Mouse (Mus musculus) MEL (cell line): Measurements from ENCODE around the gene Snx3. TPM values are rescaled to one million over a fixed set of nuclear protein-coding genes. Genes with fewer than 3 reads are reported as not detected.

Experiments
- DNase-seq: peaks from one replicate; pipeline ENCODE4 v3.0.0; 2011; ENCODE audit warnings: low read depth, low spot score
- H3K27ac ChIP-seq: 2 replicates; pipeline ENCODE4 v1.5.1; 2012; ENCODE audit warnings: low read depth, mild to moderate bottlenecking, control low read depth, low read length, moderate library complexity; ENCODE audit not compliant: control insufficient read depth
- H3K27me3 ChIP-seq, 2 experiments: fragments of 150-350 bp in 1 of 2; sonication (generic) in 1 of 2; 2 replicates each; pipeline ENCODE4 v1.6.1; 2012; ENCODE audit warnings: low read length in 2 of 2, mild to moderate bottlenecking in 2 of 2, improper control_type of control experiment in 1 of 2, moderate library complexity in 1 of 2; ENCODE audit not compliant: insufficient read depth in 2 of 2, control insufficient read depth in 1 of 2
- H3K36me3 ChIP-seq, 2 experiments: 2 replicates each; pipeline ENCODE4 v1.6.1; 2012 to 2014; ENCODE audit warnings: low read length in 2 of 2, improper control_type of control experiment in 1 of 2, inconsistent platforms in 1 of 2, mild to moderate bottlenecking in 1 of 2; ENCODE audit not compliant: insufficient read depth in 2 of 2, control insufficient read depth in 1 of 2
- H3K4me1 ChIP-seq, 2 experiments: fragments of 150-350 bp in 1 of 2; sonication (generic) in 1 of 2; 2 replicates each; pipeline ENCODE4 v1.6.1; 2012; ENCODE audit warnings: low read length in 2 of 2, improper control_type of control experiment in 1 of 2, mild to moderate bottlenecking in 1 of 2; ENCODE audit not compliant: insufficient read depth in 2 of 2, control insufficient read depth in 1 of 2
- H3K4me3 ChIP-seq, 2 experiments: fragments of 150-350 bp in 1 of 2; sonication (generic) in 1 of 2; 2 replicates each; pipeline ENCODE4 v1.5.1; 2012; ENCODE audit warnings: low read depth in 2 of 2, low read length in 2 of 2, mild to moderate bottlenecking in 2 of 2, moderate library complexity in 2 of 2, control low read depth in 1 of 2, improper control_type of control experiment in 1 of 2; ENCODE audit not compliant: control insufficient read depth in 1 of 2, insufficient read depth in 1 of 2
- H3K79me2 ChIP-seq: 2 replicates; pipeline ENCODE4 v1.6.1; 2012; ENCODE audit warnings: mild to moderate bottlenecking, low read length, moderate library complexity; ENCODE audit not compliant: control insufficient read depth, poor library complexity, insufficient read depth
- H3K9ac ChIP-seq: 2 replicates; pipeline ENCODE4 v1.6.1; 2012; ENCODE audit warnings: low read depth, mild to moderate bottlenecking, control low read depth, low read length, moderate library complexity; ENCODE audit not compliant: control insufficient read depth, poor library complexity, severe bottlenecking
- H3K9me3 ChIP-seq: fragments of 150-350 bp; sonication (generic); replicated peaks from 2 replicates; pipeline ENCODE4 v1.6.1; 2012; ENCODE audit warnings: mild to moderate bottlenecking, low read length, improper control_type of control experiment, moderate library complexity; ENCODE audit not compliant: insufficient read depth
- CHD1 ChIP-seq: IDR thresholded peaks from 2 replicates; pipeline ENCODE4 v1.6.1; 2012; ENCODE audit warnings: low read depth, mild to moderate bottlenecking, inconsistent platforms, low read length, improper control_type of control experiment
- CTCF ChIP-seq, 3 experiments: IDR thresholded peaks in 2 of 3; conservative IDR thresholded peaks in 1 of 3; 2 replicates each; pipeline ENCODE4 v1.5.1; 2011 to 2012; ENCODE audit warnings: low read length in 3 of 3, low read depth in 2 of 3, mild to moderate bottlenecking in 2 of 3, improper control_type of control experiment in 1 of 3, inconsistent platforms in 1 of 3, mixed read lengths in 1 of 3, moderate library complexity in 1 of 3; ENCODE audit not compliant: control insufficient read depth in 1 of 3, insufficient read depth in 1 of 3, poor library complexity in 1 of 3, severe bottlenecking in 1 of 3
- ELF1 ChIP-seq: IDR thresholded peaks from 2 replicates; pipeline ENCODE4 v1.6.1; 2014; ENCODE audit warnings: low read depth, mild to moderate bottlenecking, inconsistent platforms, low read length, improper control_type of control experiment, moderate library complexity
- EP300 ChIP-seq, 2 experiments: IDR thresholded peaks; 2 replicates each; pipeline ENCODE4 v1.6.1; 2011; ENCODE audit warnings: improper control_type of control experiment in 2 of 2, low read length in 2 of 2, low read depth in 1 of 2, mild to moderate bottlenecking in 1 of 2
- ETS1 ChIP-seq: IDR thresholded peaks from 2 replicates; pipeline ENCODE4 v1.6.1; 2012; ENCODE audit warnings: low read depth, mild to moderate bottlenecking, inconsistent platforms, low read length, improper control_type of control experiment, moderate library complexity
- GABPA ChIP-seq: IDR thresholded peaks from 2 replicates; pipeline ENCODE4 v1.6.1; 2012; ENCODE audit warnings: low read depth, mild to moderate bottlenecking, inconsistent platforms, low read length, improper control_type of control experiment, moderate library complexity
- GATA1 ChIP-seq: IDR thresholded peaks from 2 replicates; pipeline ENCODE4 v1.6.1; 2011; ENCODE audit warnings: low read depth, low read length, improper control_type of control experiment
- HCFC1 ChIP-seq: IDR thresholded peaks from 2 replicates; pipeline ENCODE4 v1.6.1; 2012; ENCODE audit warnings: low read depth, mild to moderate bottlenecking, inconsistent platforms, low read length, improper control_type of control experiment, moderate library complexity
- JUND ChIP-seq: IDR thresholded peaks from 2 replicates; pipeline ENCODE4 v1.6.1; 2011; ENCODE audit warnings: low read depth, mild to moderate bottlenecking, improper control_type of control experiment, low read length
- MAFK ChIP-seq: IDR thresholded peaks from 2 replicates; pipeline ENCODE4 v1.6.1; 2011; ENCODE audit warnings: low read depth, mild to moderate bottlenecking, low read length, improper control_type of control experiment, borderline replicate concordance
- MAX ChIP-seq: IDR thresholded peaks from 2 replicates; pipeline ENCODE4 v1.6.1; 2011; ENCODE audit warnings: low read length, improper control_type of control experiment
- MAZ ChIP-seq: IDR thresholded peaks from 2 replicates; pipeline ENCODE4 v1.6.1; 2012; ENCODE audit warnings: low read depth, mild to moderate bottlenecking, inconsistent platforms, low read length, improper control_type of control experiment
- MXI1 ChIP-seq: IDR thresholded peaks from 2 replicates; pipeline ENCODE4 v1.6.1; 2011; ENCODE audit warnings: mild to moderate bottlenecking, low read depth, low read length, improper control_type of control experiment
- MYC ChIP-seq: IDR thresholded peaks from 2 replicates; pipeline ENCODE4 v1.6.1; 2011; ENCODE audit warnings: low read depth, mild to moderate bottlenecking, low read length, improper control_type of control experiment, moderate library complexity
- NELFE ChIP-seq: IDR thresholded peaks from 2 replicates; pipeline ENCODE4 v1.6.1; 2011; ENCODE audit warnings: low read depth, low read length, improper control_type of control experiment
- NRF1 ChIP-seq: IDR thresholded peaks from 2 replicates; pipeline ENCODE4 v1.6.1; 2014; ENCODE audit warnings: low read depth, mild to moderate bottlenecking, inconsistent platforms, low read length, improper control_type of control experiment, moderate library complexity; ENCODE audit not compliant: poor library complexity, insufficient read depth, severe bottlenecking
- POLR2A ChIP-seq, 2 experiments: IDR thresholded peaks; 2 replicates each; pipeline ENCODE4 v1.6.1; 2011 to 2012; ENCODE audit warnings: low read length in 2 of 2, mild to moderate bottlenecking in 2 of 2, control low read depth in 1 of 2, improper control_type of control experiment in 1 of 2, low read depth in 1 of 2, moderate library complexity in 1 of 2; ENCODE audit not compliant: control insufficient read depth in 1 of 2, insufficient read depth in 1 of 2, poor library complexity in 1 of 2
- POLR2AphosphoS5 ChIP-seq: IDR thresholded peaks from 2 replicates; pipeline ENCODE4 v1.6.1; 2012; ENCODE audit warnings: low read depth, borderline replicate concordance, mild to moderate bottlenecking, inconsistent platforms, low read length, moderate library complexity, mixed read lengths
- RAD21 ChIP-seq: IDR thresholded peaks from 2 replicates; pipeline ENCODE4 v1.6.1; 2011; ENCODE audit warnings: mild to moderate bottlenecking, low read depth, low read length, improper control_type of control experiment
- RCOR1 ChIP-seq: IDR thresholded peaks from 2 replicates; pipeline ENCODE4 v1.6.1; 2012; ENCODE audit warnings: low read depth, mild to moderate bottlenecking, inconsistent platforms, low read length, improper control_type of control experiment
- TAL1 ChIP-seq: IDR thresholded peaks from 2 replicates; pipeline ENCODE4 v1.6.1; 2012; ENCODE audit warnings: mild to moderate bottlenecking, inconsistent platforms, low read length, moderate library complexity, mixed read lengths
- TBP ChIP-seq: IDR thresholded peaks from 2 replicates; pipeline ENCODE4 v1.8.0; 2011; ENCODE audit warnings: low read depth, low read length, improper control_type of control experiment
- TCF12 ChIP-seq: IDR thresholded peaks from 2 replicates; pipeline ENCODE4 v1.6.1; 2014; ENCODE audit warnings: low read depth, mild to moderate bottlenecking, inconsistent platforms, low read length, improper control_type of control experiment, moderate library complexity
- UBTF ChIP-seq: IDR thresholded peaks from 2 replicates; pipeline ENCODE4 v1.6.1; 2012; ENCODE audit warnings: low read depth, mild to moderate bottlenecking, inconsistent platforms, low read length, improper control_type of control experiment, moderate library complexity, borderline replicate concordance; ENCODE audit not compliant: insufficient read depth
- USF1 ChIP-seq: IDR thresholded peaks from 2 replicates; pipeline ENCODE4 v1.6.1; 2014; ENCODE audit warnings: low read depth, mild to moderate bottlenecking, inconsistent platforms, low read length, improper control_type of control experiment, moderate library complexity
- USF2 ChIP-seq, 2 experiments: IDR thresholded peaks; 2 replicates each; pipeline ENCODE4 v1.6.1; 2011 to 2012; ENCODE audit warnings: improper control_type of control experiment in 2 of 2, low read length in 2 of 2, borderline replicate concordance in 1 of 2, inconsistent platforms in 1 of 2, low read depth in 1 of 2, mild to moderate bottlenecking in 1 of 2; ENCODE audit not compliant: insufficient read depth in 1 of 2
- ZC3H11A ChIP-seq: IDR thresholded peaks from 2 replicates; pipeline ENCODE4 v1.6.1; 2012; ENCODE audit warnings: low read depth, mild to moderate bottlenecking, inconsistent platforms, low read length, improper control_type of control experiment
- ZKSCAN1 ChIP-seq: IDR thresholded peaks from 2 replicates; pipeline ENCODE4 v1.6.1; 2012; ENCODE audit warnings: low read depth, mild to moderate bottlenecking, inconsistent platforms, low read length, improper control_type of control experiment, moderate library complexity
- ZMIZ1 ChIP-seq: IDR thresholded peaks from 2 replicates; pipeline ENCODE4 v1.6.1; 2012; ENCODE audit warnings: low read depth, mild to moderate bottlenecking, inconsistent platforms, low read length, improper control_type of control experiment, moderate library complexity
- ZNF384 ChIP-seq: IDR thresholded peaks from 2 replicates; pipeline ENCODE4 v1.6.1; 2012; ENCODE audit warnings: low read depth, mild to moderate bottlenecking, inconsistent platforms, low read length, improper control_type of control experiment
- polyA plus RNA-seq, 2 experiments: library from polyadenylated mRNA; stranded (reverse) in 1 of 2; unstranded in 1 of 2; fragments of >175 nt in 1 of 2; fragments of >200 nt in 1 of 2; gene quantifications; 2 replicates each; pipeline versions ENCODE4 v1.2.1 to v1.2.4; 2012; ENCODE audit warnings: low replicate concordance in 2 of 2, low read depth in 1 of 2; ENCODE audit not compliant: insufficient read length in 2 of 2, insufficient read depth in 1 of 2, missing spikeins in 1 of 2
- total RNA-seq: library from RNA; depleted of rRNA; stranded (reverse); fragments of 300-350 nt; gene quantifications from 2 replicates; pipeline ENCODE4 v1.2.3, GENCODE M21; 2012

The Snx3 gene
- total and polyA plus RNA-seq, 3 experiments, result 107 to 320 TPM; not detected in 1

DNA sequence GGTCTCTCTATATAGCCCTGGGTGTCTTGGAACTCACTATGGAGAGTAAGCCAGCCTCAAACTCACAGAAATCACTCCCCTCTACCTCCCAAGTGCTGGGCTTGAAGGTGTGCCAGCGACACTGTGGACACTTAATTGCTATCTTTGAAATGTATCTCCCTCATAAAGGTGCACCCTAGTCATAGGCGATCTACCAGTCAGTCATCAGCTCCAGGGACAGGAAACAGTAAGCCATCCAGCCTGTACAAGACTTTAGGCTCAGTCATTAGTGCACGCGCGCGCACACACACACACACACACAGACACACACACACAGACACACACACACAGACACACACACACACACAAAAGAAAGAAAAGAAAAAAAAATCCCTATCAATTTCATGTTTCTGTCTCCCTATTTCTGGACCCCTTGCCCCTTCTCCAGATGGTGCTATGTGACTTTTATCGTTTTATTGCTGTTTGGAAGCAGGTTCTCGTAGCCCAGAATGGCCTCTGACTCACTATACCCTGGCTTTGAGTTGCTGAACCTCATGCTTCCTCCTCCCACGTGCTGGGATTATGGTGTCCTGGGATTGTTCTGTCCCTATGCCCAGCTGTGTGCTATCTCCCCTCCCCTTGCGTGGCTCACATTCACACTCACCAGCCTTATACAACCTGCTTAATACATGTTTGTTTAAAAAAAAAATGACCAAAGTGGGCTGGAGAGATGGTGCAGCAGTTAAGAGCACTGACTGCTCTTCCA lies 9.6 kb upstream of the Snx3 start:
- Histone ChIP-seq H3K27me3 (no peaks in the 10 kb centered on the region; a peak in 1 of 4 replicates), H3K4me1 (peaks cover 3 to 7% of the 10 kb centered on the region in 2 experiments), H3K9me3 (no peaks in the 10 kb centered on the region), H3K4me3 (no peak overlapping the region), H3K27ac (no peak overlapping the region), H3K9ac (no peak overlapping the region), H3K79me2 (no peaks in the 10 kb centered on the region), H3K36me3 (no peaks in the 10 kb centered on the region; a peak in 2 of 4 replicates)
- no peak for DNase-seq
- TF ChIP-seq GABPA (no peak), GATA1 (no peak), ZKSCAN1 (no peak), NELFE (no peak), NRF1 (no peak), ZMIZ1 (no peak), ZNF384 (no peak), MAFK (no peak), JUND (no peak), CHD1 (no peak), ETS1 (no peak), TCF12 (no peak), USF1 (no peak), TBP (no peak), MAX (no peak), EP300 (IDR thresholded peaks at IDR 0.05; ENCODE audit: low read depth in 1 of 2, low read length in 2 of 2) (no peak), MYC (no peak)

- TF ChIP-seq RCOR1, result no peak
- TF ChIP-seq MXI1, result no peak
- no peak for TF ChIP-seq MAFK
- TF ChIP-seq CHD1, result no peak
- no peak for TF ChIP-seq TAL1
- no peak for TF ChIP-seq POLR2A (IDR thresholded peaks at IDR 0.05; ENCODE audit: control insufficient read depth in 1 of 2, insufficient read depth in 1 of 2, low read depth in 1 of 2, low read length in 2 of 2, poor library complexity in 1 of 2)
- TF ChIP-seq ZC3H11A, result no peak
- TF ChIP-seq NELFE, result no peak
- TF ChIP-seq ZKSCAN1, result no peak
- TF ChIP-seq HCFC1, result no peak
- no peak for TF ChIP-seq ELF1
- no peak for TF ChIP-seq RAD21
- TF ChIP-seq POLR2AphosphoS5, result no peak
- no peak for TF ChIP-seq CTCF (IDR thresholded peaks at IDR 0.05 in 2 of 3, conservative IDR thresholded peaks at IDR 0.05 in 1 of 3; ENCODE audit: control insufficient read depth in 1 of 3, insufficient read depth in 1 of 3, low read depth in 2 of 3, low read length in 3 of 3, poor library complexity in 1 of 3, severe bottlenecking in 1 of 3)
- no peak for TF ChIP-seq UBTF
- no peak for TF ChIP-seq USF2 (IDR thresholded peaks at IDR 0.05; ENCODE audit: borderline replicate concordance in 1 of 2, insufficient read depth in 1 of 2, low read depth in 1 of 2, low read length in 2 of 2)
- no peak for TF ChIP-seq MYC
- no peak for TF ChIP-seq MAZ
- Histone ChIP-seq H3K36me3 (no peaks in the 10 kb centered on the region; a peak in 2 of 4 replicates), H3K27me3 (no peaks in the 10 kb centered on the region; a peak in 1 of 4 replicates), H3K9me3 (no peaks in the 10 kb centered on the region), H3K4me1 (peaks cover 4 to 7% of the 10 kb centered on the region in 2 experiments), H3K4me3 (no peak overlapping the region), H3K9ac (no peak overlapping the region), H3K79me2 (no peaks in the 10 kb centered on the region), H3K27ac (no peak overlapping the region)
- DNase-seq, result no peak
These were observed 8.8 kb upstream of the Snx3 start for GRCm38 (mm10) chr10:42493000-42493399.
